Mouse (Mus musculus): ENCODE data around the gene St3gal5.

DNA sequence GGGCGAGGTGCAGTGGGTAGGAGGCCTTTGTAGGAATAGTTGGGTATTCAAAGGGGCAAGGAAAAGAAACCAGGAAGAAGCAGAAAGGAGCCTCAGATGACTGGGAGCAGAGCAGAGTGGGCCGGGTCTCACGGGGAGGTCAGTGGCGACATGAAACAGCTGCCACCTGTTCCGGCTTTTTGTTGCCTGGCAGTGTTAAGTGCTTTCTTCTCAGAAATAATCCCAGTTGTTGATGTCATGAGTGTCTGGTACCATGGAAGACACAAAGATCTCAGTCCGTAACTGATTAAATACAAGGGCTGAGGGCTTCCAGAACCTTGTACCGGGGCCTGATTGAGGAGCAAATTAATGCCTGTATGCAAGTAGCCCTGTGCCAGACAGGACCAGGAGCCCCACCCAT is 47.0 kb downstream of the St3gal5 start:
- TF ChIP-seq POLR2A (IDR thresholded peaks at IDR 0.05; ENCODE audit: low read depth, low read length) (no peak), CTCF (conservative IDR thresholded peaks at IDR 0.05; ENCODE audit: insufficient read depth, insufficient read length, low read depth, low read length) (no peak)
